Mouse (Mus musculus) heart, postnatal 4 days (tissue): Measurements from ENCODE around the gene Kif27. TPM values are rescaled to one million over a fixed set of nuclear protein-coding genes. Genes with fewer than 3 reads are reported as not detected.
"Not testable (repeated sequence)": the region's sequence is repeated elsewhere in the genome, so short reads cannot be mapped to it uniquely, and the experiment has no call there.

Source experiments
- DNase-seq: peaks from one replicate; pipeline ENCODE4 v3.0.0; 2021
- total RNA-seq, 2 experiments: library from RNA; stranded (reverse); gene quantifications; 2 replicates each; pipeline ENCODE4 v1.2.3; 2021

Gene Kif27
- total RNA-seq: under 1 TPM; 0.34 to 0.79 TPM

GRCm38 (mm10) chr13:58358629-58359303 lies at the start of gene Kif27:
TSS of gene Kif27 (minus strand) at chr13:58359122.
- peak; percentile 86 for DNase-seq

- DNase-seq: not testable (repeated sequence)
These were observed 44.3 kb upstream of the Kif27 start, which contains the start of gene Hnrnpk for GRCm38 (mm10) chr13:58403243-58403642. TSS of gene Hnrnpk (minus strand) at chr13:58403343.

GRCm38 (mm10) chr13:58402744-58403110 lies 43.8 kb upstream of the Kif27 start:
- no peak for DNase-seq

GRCm38 (mm10) chr13:58402003-58402743 lies 43.3 kb upstream of the Kif27 start, which contains the start of gene Rmi1:
TSS of gene Rmi1 (plus strand) at chr13:58402248.
- peak; percentile 99 for DNase-seq

- DNase-seq: peak; percentile 82
These were observed 42.4 kb upstream of the Kif27 start for GRCm38 (mm10) chr13:58401135-58402002.

- DNase-seq: no peak
These were observed 41.7 kb upstream of the Kif27 start for GRCm38 (mm10) chr13:58400576-58400975.

GRCm38 (mm10) chr13:58397651-58398050 lies 38.7 kb upstream of the Kif27 start:
- DNase-seq: no peak

- DNase-seq: not testable (repeated sequence)
These were observed 35.5 kb upstream of the Kif27 start for GRCm38 (mm10) chr13:58394392-58394791.

- no peak for DNase-seq
These were observed 30.5 kb upstream of the Kif27 start for GRCm38 (mm10) chr13:58389324-58389951.

GRCm38 (mm10) chr13:58388379-58388778 lies 29.5 kb upstream of the Kif27 start:
- DNase-seq: no peak

GRCm38 (mm10) chr13:58387948-58388347 lies 29.0 kb upstream of the Kif27 start:
- peak; percentile 76 for DNase-seq

- DNase-seq: no peak
These were observed 26.6 kb upstream of the Kif27 start for GRCm38 (mm10) chr13:58385547-58385920.

- DNase-seq: peak; percentile 71
These were observed 26.0 kb upstream of the Kif27 start, which contains the start of gene 2210016F16Rik for GRCm38 (mm10) chr13:58384779-58385546. TSS of gene 2210016F16Rik (minus strand) at chr13:58385225.

- DNase-seq: no peak
These were observed 25.4 kb upstream of the Kif27 start for GRCm38 (mm10) chr13:58384371-58384770.

- no peak for DNase-seq
These were observed 14.2 kb upstream of the Kif27 start for GRCm38 (mm10) chr13:58373153-58373470.

GRCm38 (mm10) chr13:58372278-58373152 lies 13.6 kb upstream of the Kif27 start:
- DNase-seq: no peak

GRCm38 (mm10) chr13:58368835-58369234 lies 9.9 kb upstream of the Kif27 start:
- no peak for DNase-seq

GRCm38 (mm10) chr13:58367641-58368040 lies 8.7 kb upstream of the Kif27 start:
- no peak for DNase-seq

GRCm38 (mm10) chr13:58366373-58366772 lies 7.5 kb upstream of the Kif27 start:
- DNase-seq: no peak

GRCm38 (mm10) chr13:58365179-58365578 lies 6.3 kb upstream of the Kif27 start:
- not testable (repeated sequence) for DNase-seq
